Mouse (Mus musculus) lung, postnatal 25 days (tissue): ENCODE measurements around the gene Ppp4r3a.

ENCODE experiments used
- DNase-seq: peaks from one replicate; pipeline ENCODE4 v3.0.0; 2022; ENCODE audit warnings: low spot score

Gene Ppp4r3a

DNA sequence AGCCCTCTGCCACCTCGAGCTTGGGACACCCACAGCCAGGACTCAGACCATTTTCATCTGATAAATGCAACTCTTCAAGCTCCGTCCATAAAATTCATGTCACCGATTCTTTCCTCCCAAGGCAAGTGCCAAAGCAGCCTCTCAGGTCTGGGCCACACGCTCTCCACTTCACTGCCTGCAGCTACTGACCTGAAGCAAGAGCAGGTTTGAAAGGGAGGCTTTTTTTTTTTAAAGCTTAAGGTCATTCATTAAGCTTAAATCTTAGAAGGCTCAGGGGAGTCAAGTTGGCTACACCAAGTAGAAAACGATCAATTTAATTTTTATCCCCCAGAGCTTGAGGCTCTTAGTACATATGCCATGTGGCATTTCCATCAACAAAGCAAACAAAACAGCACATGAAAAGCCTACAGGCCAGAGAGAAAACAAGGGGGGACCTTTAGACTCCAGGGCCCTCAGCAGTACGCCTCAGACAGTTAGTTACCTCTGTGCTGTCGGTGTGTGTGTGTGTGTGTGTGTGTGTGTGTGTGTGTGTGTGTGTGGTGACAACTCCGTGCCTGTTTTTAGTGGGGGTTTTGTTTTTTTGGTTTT is 70.3 kb downstream of the Ppp4r3a start:
- DNase-seq = no peak

DNA sequence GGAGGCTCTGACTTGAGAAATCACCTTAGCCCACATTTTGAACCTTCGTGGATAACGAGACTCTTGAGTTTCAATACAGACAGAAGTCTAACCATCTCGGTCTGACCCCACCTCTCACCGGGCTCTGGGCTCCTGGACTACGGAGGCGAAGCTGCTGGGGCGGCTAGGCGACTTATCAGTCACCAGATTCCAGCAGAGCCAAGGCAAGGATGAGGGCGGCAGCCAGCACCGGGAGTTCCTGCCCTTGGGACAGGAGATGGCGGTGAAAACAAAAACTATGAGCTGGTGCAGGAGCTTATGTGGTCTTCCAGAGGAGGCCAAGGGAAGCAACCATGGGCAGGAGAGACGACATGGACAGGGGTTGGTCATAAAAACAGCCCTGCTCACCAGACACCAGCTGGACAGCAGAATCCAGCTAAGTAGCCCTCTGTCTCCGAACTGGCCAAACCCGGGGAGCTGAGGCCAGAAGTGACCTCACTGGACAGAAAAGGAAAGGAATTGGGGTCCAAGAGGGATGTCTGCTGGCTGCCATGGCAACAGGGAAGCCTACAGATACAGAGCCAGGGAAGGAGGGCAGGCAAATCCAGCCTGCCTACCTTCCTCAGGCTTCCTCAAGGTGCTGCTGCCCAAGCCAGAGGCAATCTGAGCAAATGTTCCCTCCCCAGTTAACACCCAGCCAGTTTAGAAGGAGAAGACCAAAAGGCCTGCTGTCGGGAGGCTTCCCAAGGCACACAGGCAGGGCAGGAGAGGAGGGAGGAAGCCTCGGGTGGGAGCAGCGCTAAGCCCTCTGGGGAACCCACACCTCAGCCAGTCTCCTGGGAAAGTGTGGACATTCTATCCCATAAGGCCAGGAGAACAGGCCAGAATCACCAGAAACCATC is 71.1 kb downstream of the Ppp4r3a start:
- no peak for DNase-seq

DNA sequence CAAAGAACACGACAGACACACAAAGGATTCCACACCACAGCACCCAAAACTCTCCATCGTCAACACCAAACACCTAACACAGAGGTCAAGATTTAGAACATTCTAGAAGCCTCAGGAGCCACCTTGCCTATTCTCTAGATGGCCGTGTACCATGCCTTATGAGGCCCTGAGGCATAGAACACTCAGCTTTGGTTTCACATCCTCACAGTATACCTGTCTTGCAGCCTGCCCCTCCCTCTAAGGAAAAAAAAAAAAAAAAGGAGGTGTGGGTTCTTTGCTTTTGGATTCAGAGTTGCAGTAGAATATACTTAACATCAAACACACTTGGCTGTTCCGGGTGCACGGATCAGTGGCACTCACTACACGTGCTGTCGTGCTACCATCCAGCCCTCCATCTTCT is 72.5 kb downstream of the Ppp4r3a start:
- DNase-seq = no peak

DNA sequence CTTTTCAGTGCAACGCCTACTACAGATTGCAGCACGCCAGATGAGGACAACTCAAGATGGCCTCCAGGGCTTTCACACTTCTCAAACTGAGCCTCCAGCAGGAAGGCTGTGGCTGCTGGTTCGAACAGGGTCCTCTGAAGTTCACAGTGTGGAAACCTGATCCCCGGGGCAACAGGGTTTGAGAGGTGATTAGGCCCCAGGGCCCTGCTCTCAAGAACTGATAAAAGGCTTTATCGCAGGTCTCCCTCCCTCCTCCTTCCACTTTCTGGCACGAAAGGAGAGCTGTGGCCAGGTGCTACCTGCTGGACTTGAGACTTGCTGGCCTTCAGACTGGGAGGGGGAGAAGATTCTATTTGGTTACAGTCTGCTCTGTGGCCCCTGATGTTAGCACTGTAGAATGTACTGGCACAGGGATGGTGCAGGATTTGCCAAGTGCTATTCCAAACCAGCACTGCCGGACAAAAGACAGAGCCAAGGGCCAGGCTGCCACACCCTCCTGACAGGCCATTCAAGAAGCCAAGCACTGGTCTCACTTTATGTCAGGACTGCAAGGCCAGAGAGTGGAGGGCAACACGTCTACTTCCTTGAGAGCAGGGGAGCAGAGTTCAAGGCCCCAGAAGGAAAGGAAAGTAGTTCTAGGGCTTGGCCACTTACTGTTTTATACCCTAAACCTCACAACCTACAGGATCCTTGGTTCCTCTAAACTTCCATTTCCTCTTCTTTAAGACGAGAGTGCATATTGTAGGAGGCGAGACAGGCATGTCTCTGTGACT is 73.2 kb downstream of the Ppp4r3a start:
- no peak for DNase-seq

DNA sequence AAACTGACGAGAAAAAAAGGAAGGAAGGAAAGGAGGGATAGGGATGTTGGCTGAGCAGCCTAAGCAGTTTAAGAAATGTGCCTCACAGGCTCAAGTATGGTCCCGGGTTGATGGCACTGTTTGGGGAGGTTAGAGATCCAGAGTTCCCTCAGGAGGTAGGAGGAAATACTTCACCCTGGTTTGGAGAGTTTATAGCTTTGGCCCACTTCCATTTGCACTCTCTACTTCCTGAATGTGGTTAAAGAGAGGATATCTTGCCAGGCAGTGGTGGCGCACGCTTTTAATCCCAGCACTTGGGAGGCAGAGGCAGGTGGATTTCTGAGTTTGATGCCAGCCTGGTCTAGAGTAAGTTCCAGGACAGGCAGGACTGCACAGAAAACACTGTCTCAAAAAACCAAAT is 74.3 kb downstream of the Ppp4r3a start:
- DNase-seq = no peak

DNA sequence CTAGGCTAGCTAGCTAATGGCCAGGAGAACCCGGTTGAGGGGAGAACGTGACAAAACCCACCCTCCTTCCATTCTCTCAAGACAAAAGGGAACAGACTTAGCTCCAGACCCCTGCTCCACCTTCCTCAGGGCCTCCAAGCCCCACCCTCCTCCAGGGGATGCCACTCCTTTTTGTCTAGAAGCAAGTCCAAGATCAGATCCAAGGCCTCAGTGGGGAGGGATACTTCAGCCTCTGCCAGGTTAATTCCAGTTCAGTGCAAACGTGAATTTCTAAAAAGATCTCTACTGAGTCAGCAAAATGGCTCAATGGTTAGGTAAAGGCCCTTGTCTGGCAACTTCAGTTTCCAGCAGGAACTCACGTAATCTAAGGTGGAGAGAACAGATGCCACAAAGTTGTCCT is 74.9 kb downstream of the Ppp4r3a start:
- no peak for DNase-seq

DNA sequence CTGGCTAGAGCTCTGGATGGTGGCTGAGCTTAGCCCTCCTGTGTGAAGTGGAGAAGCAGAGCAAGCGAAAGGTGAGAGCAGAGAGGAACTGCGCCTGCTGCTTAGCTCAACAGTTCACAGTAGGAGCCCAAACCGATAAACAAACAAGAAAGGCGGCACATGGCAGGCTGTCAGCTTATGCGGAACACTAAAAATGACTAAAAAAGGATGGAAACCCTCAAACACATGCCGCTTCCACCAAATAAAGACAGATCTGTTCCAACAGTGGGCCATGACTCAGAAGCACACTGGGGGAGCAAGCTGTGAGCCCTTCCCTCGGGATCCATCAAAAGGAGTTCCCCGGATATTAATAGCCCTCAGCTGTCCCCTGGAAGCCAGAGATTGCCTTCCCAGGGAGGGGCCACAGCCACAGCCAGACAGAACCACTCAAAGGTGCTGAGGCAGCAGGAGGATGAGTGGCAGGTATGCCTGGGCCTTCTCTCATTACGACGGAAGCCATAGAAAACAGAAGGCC is 75.5 kb downstream of the Ppp4r3a start:
- no peak for DNase-seq

DNA sequence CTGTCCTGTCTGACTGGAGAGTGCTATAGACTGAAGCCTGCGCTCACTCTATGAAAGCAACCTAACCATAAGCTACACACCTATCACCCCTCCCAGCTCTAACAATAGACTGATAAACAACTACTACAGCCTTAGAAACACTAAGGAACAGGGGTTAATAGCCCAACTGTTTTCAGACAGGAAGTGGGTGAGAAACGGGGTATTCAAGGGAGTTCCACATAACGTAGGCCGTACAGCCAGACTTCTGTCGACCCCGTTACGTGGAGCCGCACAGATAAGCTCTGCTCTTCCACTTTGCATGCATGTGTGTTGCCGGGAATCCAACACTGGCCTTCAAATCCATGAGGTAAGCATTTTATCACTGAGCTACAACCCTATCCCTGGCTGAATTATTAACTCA is 76.1 kb downstream of the Ppp4r3a start:
- no peak for DNase-seq

DNA sequence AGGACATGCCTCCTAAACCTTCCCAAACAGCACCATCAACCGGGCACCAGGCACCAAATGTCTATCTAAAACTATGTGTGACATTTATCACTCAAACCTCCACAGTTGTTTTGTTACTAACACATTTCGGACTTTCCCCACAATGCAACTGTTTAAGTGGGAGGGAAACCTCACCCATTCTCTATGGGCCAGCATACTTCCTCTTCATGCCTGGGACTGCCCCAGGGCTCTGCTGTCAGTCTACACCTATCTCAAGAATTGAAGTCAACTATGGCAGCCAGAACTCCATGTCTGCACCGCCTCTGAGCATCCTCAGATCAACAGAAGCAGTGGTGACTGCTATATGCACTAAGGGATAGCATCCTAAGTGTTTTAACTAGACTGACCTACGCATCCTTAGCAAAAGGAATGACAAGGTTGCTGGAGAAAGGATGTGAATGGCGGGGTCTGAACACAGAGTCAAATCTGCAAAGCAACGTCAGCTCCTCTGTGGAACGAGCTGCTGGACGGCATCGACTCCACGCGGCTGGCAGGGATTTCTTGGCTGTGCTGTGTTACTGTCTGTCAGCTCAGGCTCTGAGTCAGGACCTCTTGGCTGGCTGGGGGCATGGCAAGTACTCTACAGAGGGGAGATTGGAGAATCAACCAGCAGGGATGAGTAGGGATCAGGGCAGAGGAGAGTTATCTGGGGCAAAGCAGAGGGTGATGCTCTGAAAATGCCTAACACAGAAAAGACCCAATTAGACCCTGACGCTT is 77.7 kb downstream of the Ppp4r3a start:
- no peak for DNase-seq

DNA sequence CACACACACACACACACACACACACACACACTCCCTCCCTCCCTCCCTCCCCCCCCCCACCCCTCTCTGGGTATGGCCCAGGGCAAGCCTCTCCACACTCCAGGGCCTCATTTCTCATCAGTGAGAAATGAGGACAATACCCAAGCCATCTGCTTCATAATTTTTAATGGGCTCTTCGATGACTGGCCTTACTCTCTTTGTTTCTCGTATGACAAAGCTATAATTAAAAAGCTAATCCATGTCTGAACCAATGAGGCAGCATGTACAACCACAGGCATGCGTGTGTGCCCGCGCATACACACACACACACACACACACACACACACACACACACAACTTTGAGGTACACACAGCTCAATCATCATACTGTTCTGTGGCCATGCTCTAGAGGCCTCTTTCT is 78.5 kb downstream of the Ppp4r3a start:
- no peak for DNase-seq

DNA sequence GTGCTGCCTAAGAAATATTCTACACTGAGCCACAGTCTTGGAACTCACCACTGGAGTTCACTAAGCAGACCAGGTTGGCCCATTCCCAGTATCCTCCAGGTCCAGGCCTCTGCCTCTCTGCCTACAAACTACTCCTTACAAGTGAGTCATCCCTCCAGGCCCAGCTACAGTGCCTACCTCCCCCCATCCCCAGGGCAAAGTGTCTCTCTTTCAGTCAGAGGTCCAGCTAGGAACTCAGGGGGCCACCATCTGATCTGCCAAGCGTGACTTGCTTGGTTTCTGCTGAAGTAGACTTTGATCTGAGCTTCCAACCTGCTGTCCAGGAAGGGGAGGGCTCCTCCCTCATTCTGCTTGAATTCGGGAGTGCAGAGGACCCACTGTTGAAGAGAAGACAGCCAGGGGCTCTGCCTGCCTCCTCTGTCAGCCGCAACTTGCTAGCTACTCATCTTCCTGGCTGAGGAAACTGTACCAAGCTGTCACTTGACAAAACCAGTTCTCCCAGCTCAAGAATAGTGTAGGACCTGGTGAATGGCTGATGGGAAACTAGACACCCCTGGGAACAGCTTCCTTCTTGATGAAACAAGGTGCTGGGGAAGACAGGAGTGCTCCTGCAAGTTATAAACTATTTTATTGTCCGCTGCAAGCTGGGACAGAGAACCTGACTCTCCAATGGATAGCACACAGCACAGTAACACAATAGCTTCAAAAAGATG is 80.5 kb downstream of the Ppp4r3a start:
- no peak for DNase-seq

DNA sequence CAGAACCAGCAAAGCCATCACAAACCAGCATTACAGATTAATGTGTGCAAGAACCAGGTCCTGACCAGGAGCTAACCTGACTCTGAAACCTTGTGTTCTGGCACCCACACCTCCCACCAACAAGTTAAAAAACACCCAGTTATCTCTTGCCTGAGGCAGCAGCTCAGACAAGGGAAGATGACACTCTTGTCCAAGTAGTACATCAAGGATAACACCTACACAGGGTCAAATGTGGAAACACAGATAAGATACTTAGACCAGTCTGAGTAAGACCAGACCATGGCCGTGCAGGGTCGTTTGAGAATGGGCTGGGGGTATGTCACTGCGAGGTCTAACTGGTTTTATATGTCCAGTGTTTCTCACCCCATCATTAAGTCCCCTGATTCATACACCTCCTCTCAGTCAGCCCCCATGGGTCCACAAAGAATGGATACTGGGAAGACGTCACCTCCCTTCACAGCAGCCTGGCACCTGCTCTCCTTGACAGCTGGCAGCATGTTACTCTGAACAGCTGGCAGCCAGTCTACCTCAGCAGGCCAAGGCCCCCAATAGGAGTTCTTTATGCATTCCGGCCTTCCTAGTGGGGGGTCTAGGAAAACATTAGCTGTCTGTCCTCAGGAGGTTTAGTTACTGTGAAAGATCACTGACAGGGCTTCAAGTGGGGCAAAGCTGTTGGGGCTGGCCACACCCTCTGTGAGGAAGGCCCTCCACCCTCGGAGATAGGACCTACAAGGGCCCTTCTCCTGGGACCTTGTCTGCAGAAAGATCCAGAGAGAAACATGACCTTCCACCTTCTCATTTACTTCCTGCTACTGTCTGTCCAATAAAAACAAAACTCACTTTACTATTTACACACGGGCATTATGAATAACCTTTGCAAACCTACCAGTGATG is 84.2 kb downstream of the Ppp4r3a start:
- no peak for DNase-seq

DNA sequence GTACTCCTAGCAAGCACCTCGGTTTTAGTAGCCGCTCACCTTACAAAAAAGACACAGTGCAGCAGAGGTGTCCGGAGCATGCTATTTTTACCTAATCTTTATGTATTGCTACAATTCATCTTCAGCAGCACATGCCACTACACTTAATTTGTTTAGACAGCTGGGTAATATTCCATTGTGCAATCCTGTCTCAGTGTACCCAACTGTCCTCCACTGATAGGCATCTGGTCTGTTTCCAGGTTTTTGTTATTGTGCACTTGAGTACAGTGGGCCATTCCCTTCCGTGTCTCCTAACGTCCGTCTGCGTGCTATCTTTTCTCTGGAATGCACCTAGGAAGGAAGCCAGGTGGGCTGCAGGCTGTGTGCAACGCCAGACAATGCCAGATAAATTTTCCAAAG is 84.9 kb downstream of the Ppp4r3a start:
- no peak for DNase-seq

DNA sequence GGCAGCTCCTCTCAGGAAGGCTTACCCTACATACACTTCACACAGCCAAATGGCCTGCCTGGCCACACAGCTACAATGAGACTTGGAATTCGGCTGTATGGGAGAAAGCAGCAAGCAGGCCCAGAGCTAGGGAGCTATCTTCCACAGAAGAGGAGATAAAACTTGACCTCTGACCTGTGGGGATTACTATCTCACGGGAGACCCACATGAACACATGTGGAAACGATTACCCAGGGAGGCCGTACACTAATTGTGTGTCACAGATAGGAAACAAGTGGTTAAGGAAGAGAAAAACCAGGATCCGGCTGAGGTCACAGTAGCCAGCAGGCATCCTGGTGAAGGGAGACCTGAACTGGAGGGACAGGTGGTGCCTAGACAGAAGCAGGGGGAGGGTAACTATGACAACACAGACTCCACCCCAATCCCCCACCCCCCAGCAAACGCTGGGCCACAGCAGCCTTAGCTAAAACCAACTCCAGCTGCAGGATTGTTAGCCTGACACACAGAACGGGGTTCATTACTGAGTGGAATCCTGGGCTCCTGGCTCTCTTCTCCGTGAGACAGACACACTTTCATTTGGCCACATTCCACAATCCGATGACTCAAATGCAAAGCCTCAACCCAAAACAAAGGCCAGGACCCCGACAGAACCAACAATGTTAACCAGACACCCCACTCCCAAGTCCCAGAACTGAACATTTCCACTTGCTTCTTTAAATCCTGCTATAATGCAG is 85.5 kb downstream of the Ppp4r3a start:
- no peak for DNase-seq

DNA sequence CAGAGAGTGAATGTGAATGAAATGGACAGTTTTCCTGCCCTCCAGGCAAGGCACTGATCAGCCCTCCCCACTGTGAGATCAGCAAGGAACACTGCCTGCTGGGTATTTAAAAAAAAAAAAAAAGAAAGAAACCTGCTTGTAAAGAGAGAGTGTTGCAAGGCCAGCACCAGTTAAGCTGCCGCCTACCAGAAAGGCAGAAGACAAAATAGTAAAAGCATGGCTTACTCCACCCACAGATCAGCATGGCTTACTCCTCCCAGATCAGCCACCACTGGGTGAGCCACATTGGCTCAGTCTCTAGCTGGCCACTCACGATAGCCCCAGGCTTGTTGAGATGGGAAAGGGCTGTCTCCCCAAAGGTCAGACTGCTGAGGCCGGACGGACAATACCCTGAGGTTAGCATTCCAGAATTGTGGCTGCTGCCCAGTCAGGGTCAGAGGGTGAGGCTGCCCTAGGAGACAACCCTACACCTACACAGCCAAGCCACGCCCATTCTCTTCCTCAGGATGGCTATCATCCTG is 87.1 kb downstream of the Ppp4r3a start:
- no peak for DNase-seq

DNA sequence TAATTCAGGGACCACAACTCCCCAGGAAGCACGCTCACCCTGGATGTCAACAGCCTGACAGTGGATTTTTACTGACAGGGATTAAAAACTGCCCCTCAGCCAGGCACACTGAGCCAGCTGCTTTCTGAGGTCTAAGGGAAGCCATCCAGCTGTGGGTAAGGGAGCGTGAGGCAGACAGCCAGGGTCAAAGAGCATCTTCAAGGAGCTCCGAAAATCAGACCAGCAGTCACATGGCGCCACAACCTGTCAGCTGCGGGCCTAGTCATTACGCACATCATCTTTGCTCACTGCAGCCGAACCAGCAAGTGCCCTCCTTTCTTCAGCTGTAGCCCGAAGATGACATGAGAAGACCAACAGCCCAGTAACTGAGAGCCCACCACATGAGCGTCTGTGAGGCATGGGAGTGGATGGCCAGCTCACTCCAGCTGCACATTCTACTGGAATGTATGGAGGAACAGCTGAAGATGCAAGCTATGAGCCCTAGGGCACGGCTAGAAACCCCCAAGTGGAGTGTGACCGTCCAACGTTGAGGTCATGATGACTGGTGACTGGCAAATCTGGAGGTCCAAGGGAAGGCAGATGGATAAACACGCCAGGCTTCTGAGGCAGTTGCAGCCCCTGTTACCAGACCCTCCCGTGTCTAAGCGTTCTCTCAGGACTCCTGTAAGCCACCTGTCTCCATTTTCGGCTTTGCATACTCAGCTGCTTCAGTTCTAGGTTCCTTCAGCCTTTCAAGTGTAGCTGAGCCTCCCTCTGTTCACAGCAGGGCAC is 87.7 kb downstream of the Ppp4r3a start:
- DNase-seq = no peak

DNA sequence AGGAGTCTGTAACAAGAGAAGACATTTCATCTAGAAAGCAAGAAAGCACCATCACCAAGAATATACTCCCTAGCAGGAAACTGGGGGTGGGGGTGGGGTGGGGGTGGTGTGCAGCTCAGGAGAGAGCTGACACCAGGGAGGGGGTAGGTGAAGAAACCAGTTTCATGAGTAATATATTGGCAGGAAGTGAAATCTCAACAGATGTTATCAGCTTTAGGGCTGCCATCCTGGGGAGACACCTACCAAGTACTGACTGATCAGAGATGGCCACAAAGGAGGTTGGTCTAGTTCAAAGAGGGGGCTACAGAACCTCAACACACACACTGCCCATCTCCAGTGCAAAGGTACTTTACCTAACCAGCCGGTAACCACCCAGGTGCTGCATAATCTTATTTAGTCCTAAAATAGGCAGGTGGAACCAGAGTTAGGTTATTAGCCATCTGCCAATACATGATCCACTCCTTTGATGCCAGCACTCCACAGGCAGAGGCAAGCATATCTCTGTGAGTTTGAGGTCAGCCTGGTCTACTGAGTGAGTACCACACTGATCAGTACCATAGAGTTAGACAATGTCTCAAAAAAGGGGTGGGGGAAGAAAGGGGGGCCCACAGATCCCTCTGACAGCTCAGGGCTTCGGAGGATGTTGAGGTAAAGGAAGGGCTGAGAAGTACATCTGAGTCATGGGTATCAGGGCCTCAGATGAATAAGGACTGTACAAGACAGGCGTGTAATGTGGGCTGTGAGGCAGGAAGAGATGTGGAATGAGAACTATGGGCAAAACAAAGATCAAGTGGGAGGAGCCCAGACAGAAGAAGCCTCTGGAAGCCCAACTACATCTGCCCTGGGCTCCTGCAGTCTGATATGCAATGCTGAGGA is 89.1 kb downstream of the Ppp4r3a start:
- DNase-seq = no peak

DNA sequence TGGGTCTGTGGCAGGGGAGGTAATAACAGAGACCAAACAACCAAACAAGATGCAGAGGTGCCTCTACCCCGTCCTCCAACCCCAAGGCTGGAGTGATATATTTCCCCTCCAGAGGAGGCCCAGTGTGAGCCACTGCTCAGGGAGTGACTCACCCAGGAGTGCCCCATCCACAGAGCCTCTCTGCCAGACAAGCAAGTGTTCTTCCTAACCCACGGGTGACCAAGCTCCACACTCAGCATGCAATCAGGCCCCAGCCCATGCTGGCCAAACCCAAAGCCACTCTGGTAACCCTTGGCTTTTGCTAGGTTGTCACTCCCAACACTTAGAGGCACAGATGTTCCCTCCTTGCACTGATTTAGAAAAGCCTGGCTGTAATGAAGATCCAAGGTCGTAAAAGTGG is 90.4 kb downstream of the Ppp4r3a start:
- DNase-seq = no peak
